ENCODE assay signal across 11 mouse cellular contexts in genomic region chr10:86310527-86310926, GRCm38 (mm10). TPM values are rescaled to one million over a fixed set of nuclear protein-coding genes. Genes with fewer than 3 reads are reported as not detected.
DNase-seq lines count a peak whose midpoint lies in the region; ATAC-seq and TF ChIP-seq lines count a peak whose summit lies in the region.
"Had no signal": no experiment of that assay in that cellular context is flagged by ENCODE, and none has a peak within 500 bp of the region (broad histone marks: within the 10 kb centered on the region; RNA-seq: fewer than 3 reads in every experiment).

No protein-coding gene starts in this region.

- no peaks in the 10 kb centered on the region for H3K27me3 ChIP-seq in limb, embryonic 12.5 days
- no peaks in the 10 kb centered on the region for H3K27me3 ChIP-seq in limb, embryonic 10.5 days (ENCODE audit: low read depth, poor library complexity, severe bottlenecking)
- no peaks in the 10 kb centered on the region for H3K27me3 ChIP-seq in limb, embryonic 13.5 days
- no peaks in the 10 kb centered on the region for H3K27me3 ChIP-seq in stomach, embryonic 16.5 days (ENCODE audit: control insufficient read depth, insufficient read depth, low read length)
- H3K27me3 ChIP-seq in midbrain, postnatal 0 days (ENCODE audit: insufficient read depth, low read length), result no peaks in the 10 kb centered on the region

- no peak for TF ChIP-seq CTCF in midbrain, postnatal 0 days (IDR thresholded peaks at IDR 0.05)

- H3K4me2 ChIP-seq in limb, embryonic 12.5 days, result no peak overlapping the region
- no peak overlapping the region for H3K4me2 ChIP-seq in limb, embryonic 13.5 days (replicated peaks)
- no peak overlapping the region for H3K4me2 ChIP-seq in stomach, embryonic 16.5 days (ENCODE audit: low read depth, low read length)
- H3K4me2 ChIP-seq in midbrain, postnatal 0 days (ENCODE audit: low read depth, low read length, poor library complexity, severe bottlenecking), result no peak overlapping the region

- no peak overlapping the region for H3K4me3 ChIP-seq in limb, embryonic 12.5 days (replicated peaks)
- H3K4me3 ChIP-seq in limb, embryonic 10.5 days, result no peak overlapping the region
- no peak overlapping the region for H3K4me3 ChIP-seq in limb, embryonic 13.5 days
- no peak overlapping the region for H3K4me3 ChIP-seq in stomach, embryonic 16.5 days (replicated peaks; ENCODE audit: low read length)
- no peak overlapping the region for H3K4me3 ChIP-seq in midbrain, postnatal 0 days (ENCODE audit: low read depth, low read length)
- H3K4me3 ChIP-seq: midbrain, embryonic 10.5 days had no signal

- DNase-seq in adrenal gland, adult (ENCODE audit: inconsistent age in 2 of 2, low spot score in 1 of 2), result peak; percentile 65 to 88
- DNase-seq in adrenal gland, postnatal 4 days (ENCODE audit: low spot score in 2 of 2), result no peak
- DNase-seq in limb, embryonic 10.5 days (ENCODE audit: low spot score), result no peak
- DNase-seq in midbrain, postnatal 0 days (ENCODE audit: low spot score), result no peak
- DNase-seq in cerebellum, postnatal 4 days (ENCODE audit: low spot score in 2 of 2), result no peak
- DNase-seq: gastrocnemius, postnatal 25 days; thymus, adult 18-20 months had no signal

- no peak overlapping the region for H3K9ac ChIP-seq in limb, embryonic 12.5 days (replicated peaks)
- no peak overlapping the region for H3K9ac ChIP-seq in limb, embryonic 13.5 days
- no peak overlapping the region for H3K9ac ChIP-seq in stomach, embryonic 16.5 days (ENCODE audit: low read length)
- H3K9ac ChIP-seq in midbrain, postnatal 0 days (replicated peaks; ENCODE audit: low read length, poor library complexity, severe bottlenecking), result no peak overlapping the region

- no peak for ATAC-seq in limb, embryonic 12.5 days (ENCODE audit: insufficient number of reproducible peaks, insufficient read depth, low FRiP score, low TSS enrichment, low read depth)
- peak; percentile 66 for ATAC-seq in limb, embryonic 13.5 days (ENCODE audit: low FRiP score, low read depth)
- peak; percentile 77; the same call in 1 of the 2 replicates for ATAC-seq in stomach, embryonic 16.5 days (ENCODE audit: insufficient read depth, low FRiP score)
- ATAC-seq in midbrain, postnatal 0 days (ENCODE audit: low FRiP score), result no peak

- H3K9me3 ChIP-seq in limb, embryonic 12.5 days, result no peaks in the 10 kb centered on the region
- no peaks in the 10 kb centered on the region for H3K9me3 ChIP-seq in limb, embryonic 10.5 days (replicated peaks)
- H3K9me3 ChIP-seq in limb, embryonic 13.5 days, result no peaks in the 10 kb centered on the region
- H3K9me3 ChIP-seq in stomach, embryonic 16.5 days (replicated peaks; ENCODE audit: control insufficient read depth, low read length), result no peaks in the 10 kb centered on the region
- no peaks in the 10 kb centered on the region for H3K9me3 ChIP-seq in midbrain, postnatal 0 days (ENCODE audit: low read length)
- H3K9me3 ChIP-seq: midbrain, embryonic 10.5 days had no signal

- WGBS in limb, embryonic 12.5 days, result 55% methylated on average over 6 of the region's 6 CpGs
- 77% methylated on average over 6 of the region's 6 CpGs for WGBS in limb, embryonic 10.5 days
- WGBS in limb, embryonic 13.5 days, result 46% methylated on average over 6 of the region's 6 CpGs
- WGBS in stomach, embryonic 16.5 days, result 38% methylated on average over 6 of the region's 6 CpGs
- 79% methylated on average over 6 of the region's 6 CpGs for WGBS in midbrain, postnatal 0 days

- peaks cover 53% of the 10 kb centered on the region for H3K36me3 ChIP-seq in limb, embryonic 12.5 days
- peaks cover 41% of the 10 kb centered on the region for H3K36me3 ChIP-seq in limb, embryonic 10.5 days
- H3K36me3 ChIP-seq in limb, embryonic 13.5 days, result peaks cover 39% of the 10 kb centered on the region
- H3K36me3 ChIP-seq in stomach, embryonic 16.5 days (ENCODE audit: control insufficient read depth, insufficient read depth, low read length), result no peaks in the 10 kb centered on the region
- no peaks in the 10 kb centered on the region; the same call in 1 of the 2 replicates for H3K36me3 ChIP-seq in midbrain, postnatal 0 days (ENCODE audit: insufficient read depth, low read length)
- H3K36me3 ChIP-seq: midbrain, embryonic 10.5 days had no signal

- peak overlapping the region; percentile 41; the same call in 1 of the 2 replicates for H3K27ac ChIP-seq in limb, embryonic 12.5 days
- H3K27ac ChIP-seq in limb, embryonic 10.5 days, result no peak overlapping the region; the same call in 1 of the 2 replicates
- peak overlapping the region; percentile 39; the same call in 1 of the 2 replicates for H3K27ac ChIP-seq in limb, embryonic 13.5 days
- peak overlapping the region; percentile 1; the same call in 1 of the 2 replicates for H3K27ac ChIP-seq in stomach, embryonic 16.5 days (ENCODE audit: low read length)
- no peak overlapping the region for H3K27ac ChIP-seq in midbrain, postnatal 0 days (ENCODE audit: low read depth, low read length)
- H3K27ac ChIP-seq: midbrain, embryonic 10.5 days had no signal

- peaks cover 20% of the 10 kb centered on the region for H3K4me1 ChIP-seq in limb, embryonic 12.5 days (replicated peaks)
- H3K4me1 ChIP-seq in limb, embryonic 10.5 days, result peaks cover 13% of the 10 kb centered on the region
- H3K4me1 ChIP-seq in limb, embryonic 13.5 days, result peaks cover 35% of the 10 kb centered on the region
- H3K4me1 ChIP-seq in stomach, embryonic 16.5 days (ENCODE audit: control insufficient read depth, insufficient read depth, low read length), result peaks cover 5% of the 10 kb centered on the region; the same call in 1 of the 2 replicates
- H3K4me1 ChIP-seq in midbrain, postnatal 0 days (ENCODE audit: insufficient read depth, low read length), result no peaks in the 10 kb centered on the region
- H3K4me1 ChIP-seq: midbrain, embryonic 10.5 days had no signal

RNA-seq across cellular contexts. Expression of gene Timp3, which starts 10.4 kb away (rescaled TPM):
- total RNA-seq in adrenal gland, postnatal 4 days (2021), result 100 to 1,000 TPM; 314 to 316 TPM
- 66.3 and 69.4 TPM in 2 replicates for polyA plus RNA-seq in limb, embryonic 12.5 days (2016; fragmentation: Nextera tagmentation; extraction: Ambion mirVana)
- 28.9 and 43.5 TPM in 2 replicates for polyA plus RNA-seq in limb, embryonic 10.5 days (2016; fragmentation: Nextera tagmentation; extraction: Ambion mirVana)
- 81.8 and 89.5 TPM in 2 replicates for polyA plus RNA-seq in limb, embryonic 13.5 days (2015; fragmentation: Nextera tagmentation; extraction: Ambion mirVana)
- 76.1 and 80.6 TPM in 2 replicates for polyA plus RNA-seq in stomach, embryonic 16.5 days (2015; fragmentation: Nextera tagmentation; extraction: Ambion mirVana)
- 105 and 133 TPM in 2 replicates for total RNA-seq in midbrain, postnatal 0 days (2014; rRNA removed)
- polyA plus RNA-seq in midbrain, postnatal 0 days (2015; fragmentation: Nextera tagmentation; extraction: Ambion mirVana), result 39.1 and 47.3 TPM in 2 replicates

Comparison
In these comparisons a context has a peak if more than half of its experiments do, and no peak if none do; other contexts are left out.
1. DNase-seq: peak in adrenal gland, adult (2 of 2); none in adrenal gland, postnatal 4 days (0 of 2), limb, embryonic 10.5 days (single experiment), midbrain, postnatal 0 days (single experiment) and cerebellum, postnatal 4 days (0 of 2).
2. ATAC-seq: peak in limb, embryonic 13.5 days (single experiment) and stomach, embryonic 16.5 days (single experiment); none in limb, embryonic 12.5 days (single experiment) and midbrain, postnatal 0 days (single experiment).
3. H3K27ac ChIP-seq: peak in limb, embryonic 12.5 days (single experiment), limb, embryonic 13.5 days (single experiment) and stomach, embryonic 16.5 days (single experiment); none in limb, embryonic 10.5 days (single experiment) and midbrain, postnatal 0 days (single experiment).